Mouse (Mus musculus) effector memory CD4-positive, alpha-beta T cell, adult 7 months (primary cell): ENCODE results near the gene Cldn4. TPM values are rescaled to one million over a fixed set of nuclear protein-coding genes. Genes with fewer than 3 reads are reported as not detected.

Source experiments
- polyA plus RNA-seq: library from polyadenylated mRNA; unstranded; fragments of 100-300 nt; shearing (Covaris generic); gene quantifications from one replicate; pipeline ENCODE4 v1.2.1, GENCODE M21; 2017

Cldn4 gene
- not detected for polyA plus RNA-seq

GRCm38 (mm10) chr5:134946857-134947255, at the start of gene Cldn4:
Gene Cldn4 (minus strand): TSS chr5:134946934.

GRCm38 (mm10) chr5:134985633-134986297, 39.0 kb upstream of the Cldn4 start, which contains the start of gene Cldn3:
Gene Cldn3 (plus strand): TSS chr5:134986214.

GRCm38 (mm10) chr5:134932179-134932902, 14.4 kb downstream of the Cldn4 start, which contains the start of gene Mettl27:
Gene Mettl27 (plus strand): TSS chr5:134932368.

GRCm38 (mm10) chr5:134915311-134915710, 31.4 kb downstream of the Cldn4 start, which contains the start of gene Cldn13:
Gene Cldn13 (minus strand): TSS chr5:134915526.

GRCm38 (mm10) chr5:134906633-134907032, 40.1 kb downstream of the Cldn4 start, which contains the start of gene Tmem270:
Gene Tmem270 (minus strand): TSS chr5:134906733.

Other genes starting within 250 kb of the Cldn4 start
- 0.35 TPM for gene Eln, start 199.6 kb downstream of the Cldn4 start, polyA plus RNA-seq
- not detected for gene Tmem270, start 40.2 kb downstream of the Cldn4 start, polyA plus RNA-seq
- not detected for gene Cldn13, start 31.4 kb downstream of the Cldn4 start, polyA plus RNA-seq
- 5.6 TPM for gene Mettl27, start 14.6 kb downstream of the Cldn4 start, polyA plus RNA-seq
- not detected for gene Cldn3, start 39.3 kb upstream of the Cldn4 start, polyA plus RNA-seq
- gene Abhd11, start 62.2 kb upstream of the Cldn4 start, polyA plus RNA-seq = 74.8 TPM
- gene Stx1a, start 76.5 kb upstream of the Cldn4 start, polyA plus RNA-seq = 7.1 TPM
- gene Dnajc30, start 117.3 kb upstream of the Cldn4 start, polyA plus RNA-seq = 9.6 TPM
- gene Bud23, start 118.0 kb upstream of the Cldn4 start, polyA plus RNA-seq = 78.7 TPM
- gene Vps37d, start 131.3 kb upstream of the Cldn4 start, polyA plus RNA-seq = not detected
- gene Mlxipl, start 143.0 kb upstream of the Cldn4 start, polyA plus RNA-seq = not detected
- 26.8 TPM for gene Tbl2, start 202.7 kb upstream of the Cldn4 start, polyA plus RNA-seq
- gene Bcl7b, start 221.3 kb upstream of the Cldn4 start, polyA plus RNA-seq = 125 TPM
- 41.6 TPM for gene Baz1b, start 240.3 kb upstream of the Cldn4 start, polyA plus RNA-seq